Mouse (Mus musculus) spleen, adult 2 months (tissue): ENCODE results near the gene Foxd4. TPM values are rescaled to one million over a fixed set of nuclear protein-coding genes. Genes with fewer than 3 reads are reported as not detected.

Source experiments
- DNase-seq, 2 experiments: peaks; one replicate each; pipeline versions ENCODE4 v3.0.0 to v3.0.0-alpha.2; 2012 to 2021; ENCODE audit warnings: low spot score in 2 of 2, low read depth in 1 of 2
- H3K27ac ChIP-seq: fragments of 200-500 bp; 2 replicates; pipeline ENCODE4 v1.5.1; 2012; ENCODE audit warnings: low read length, inconsistent platforms; ENCODE audit not compliant: insufficient read depth
- H3K27me3 ChIP-seq: fragments of 200-500 bp; 2 replicates; pipeline ENCODE4 v1.6.1; 2012; ENCODE audit warnings: mild to moderate bottlenecking, moderate library complexity, low read length, inconsistent platforms; ENCODE audit not compliant: control insufficient read depth, insufficient read depth
- H3K36me3 ChIP-seq: fragments of 200-500 bp; 2 replicates; pipeline ENCODE4 v1.6.1; 2012; ENCODE audit warnings: mild to moderate bottlenecking, low read length, inconsistent platforms; ENCODE audit not compliant: control insufficient read depth, insufficient read depth
- H3K4me1 ChIP-seq: fragments of 200-500 bp; 2 replicates; pipeline ENCODE4 v1.6.1; 2011; ENCODE audit warnings: inconsistent platforms; ENCODE audit not compliant: control insufficient read depth, insufficient read depth, insufficient read length
- H3K4me3 ChIP-seq: fragments of 200-500 bp; 2 replicates; pipeline ENCODE4 v1.5.1; 2011; ENCODE audit warnings: mild to moderate bottlenecking, inconsistent platforms; ENCODE audit not compliant: insufficient read depth, insufficient read length; ENCODE audit errors: extremely low read depth
- CTCF ChIP-seq: fragments of 200-500 bp; IDR thresholded peaks from 2 replicates; pipeline ENCODE4 v1.5.1; 2011; ENCODE audit warnings: mild to moderate bottlenecking, inconsistent platforms; ENCODE audit not compliant: insufficient read depth, insufficient read length, insufficient replicate concordance; ENCODE audit errors: extremely low read depth
- POLR2A ChIP-seq: fragments of 200-500 bp; IDR thresholded peaks from 2 replicates; pipeline ENCODE4 v1.6.1; 2011; ENCODE audit warnings: low read depth, low read length, inconsistent platforms
- WGBS: fragments of 180-500 bp; shearing (Covaris S2); methylation state at CpG from one replicate; pipeline ENCODE4 v1.1.7; 2018; 5-methylcytosine and 5-hydroxymethylcytosine counted together
- polyA plus RNA-seq: library from polyadenylated mRNA; depleted of rRNA; stranded (reverse); fragments of >200 nt; gene quantifications from 2 replicates; pipeline ENCODE4 v1.2.3, GENCODE M21; 2012; rRNA removed

The Foxd4 gene
- polyA plus RNA-seq, result 0.13 and 0.20 TPM in 2 replicates

DNA sequence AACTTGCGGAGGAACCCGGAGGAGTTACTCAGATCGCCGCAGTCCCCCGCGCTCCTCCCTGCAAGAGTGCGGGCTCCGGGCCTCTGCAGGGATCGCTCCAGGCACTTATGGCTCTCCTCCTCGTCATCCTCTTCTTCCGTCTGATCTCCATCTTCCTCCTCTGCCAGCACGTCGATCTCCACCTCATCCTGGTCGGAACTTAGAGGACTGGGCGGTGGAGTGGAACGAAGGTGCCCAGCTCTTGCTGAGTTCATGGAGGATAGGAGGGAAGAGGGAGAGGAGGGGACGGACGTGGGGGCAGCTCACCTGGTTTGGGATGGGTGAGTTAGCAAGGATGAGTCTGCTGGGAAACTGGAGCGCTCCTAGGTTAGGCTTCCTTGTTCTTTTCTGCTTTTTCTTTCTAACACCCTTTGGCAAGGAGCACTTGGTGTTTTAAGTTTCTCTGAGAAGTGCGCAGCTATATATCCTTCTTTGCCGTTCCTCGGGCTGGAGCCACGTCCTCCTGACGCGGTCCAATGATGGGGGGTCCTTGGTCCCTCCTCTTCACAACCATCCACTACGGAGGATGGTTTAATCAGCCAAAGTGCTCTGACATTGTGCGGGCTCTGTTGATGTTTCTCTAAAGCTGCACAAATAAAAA, at the start of gene Foxd4:
TSS of gene Foxd4 (minus strand) at position 617 of the 640 bp plus-strand sequence.
- Histone ChIP-seq H3K4me3 (peak within 1 kb of the TSS; percentile 35; the same call in 1 of the 2 replicates), H3K36me3 (no peaks in the 10 kb centered on the region), H3K4me1 (peaks cover 11% of the 10 kb centered on the region), H3K27me3 (peaks cover 23% of the 10 kb centered on the region), H3K27ac (no peak within 1 kb of the TSS)
- TF ChIP-seq CTCF (no peak), POLR2A (no peak)
- WGBS, result 7% methylated on average over 27 of the region's 27 CpGs
- no peak for DNase-seq

DNA sequence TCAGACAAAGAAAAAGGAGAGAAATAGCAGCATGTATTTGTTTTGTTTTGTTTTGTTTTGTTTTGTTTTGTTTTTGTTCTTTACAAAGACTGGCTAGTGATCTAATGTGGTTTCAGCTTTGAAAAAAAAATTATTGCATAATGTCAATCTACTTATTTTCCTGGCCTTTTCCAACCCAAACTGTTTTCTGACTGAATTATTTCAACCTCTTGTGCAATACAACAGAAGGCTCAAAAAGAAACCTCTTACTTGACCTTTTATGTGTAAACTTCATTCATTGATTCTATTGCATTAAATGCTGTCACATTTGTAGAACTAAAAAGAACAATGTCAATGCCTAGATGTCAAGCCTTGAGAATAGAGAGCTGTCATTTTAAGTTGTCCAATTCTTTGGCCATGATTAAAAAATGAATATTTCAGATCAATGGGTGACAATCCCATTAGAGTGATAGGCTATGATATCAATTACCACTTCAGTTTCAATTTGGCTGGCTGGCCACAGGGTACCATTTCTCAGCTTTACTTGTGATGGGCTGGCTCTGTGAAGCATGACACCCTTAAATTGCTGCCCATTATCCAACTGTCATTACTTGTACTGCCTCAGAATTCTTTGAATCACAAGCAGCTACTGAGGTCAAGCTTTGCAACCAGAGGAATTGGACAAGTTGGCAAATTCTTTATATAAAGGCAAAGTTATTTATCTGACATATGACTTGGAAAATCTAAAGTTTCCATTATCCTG, 44.7 kb upstream of the Foxd4 start:
- no peaks in the 10 kb centered on the region for H3K27me3 ChIP-seq
- no peak for DNase-seq

DNA sequence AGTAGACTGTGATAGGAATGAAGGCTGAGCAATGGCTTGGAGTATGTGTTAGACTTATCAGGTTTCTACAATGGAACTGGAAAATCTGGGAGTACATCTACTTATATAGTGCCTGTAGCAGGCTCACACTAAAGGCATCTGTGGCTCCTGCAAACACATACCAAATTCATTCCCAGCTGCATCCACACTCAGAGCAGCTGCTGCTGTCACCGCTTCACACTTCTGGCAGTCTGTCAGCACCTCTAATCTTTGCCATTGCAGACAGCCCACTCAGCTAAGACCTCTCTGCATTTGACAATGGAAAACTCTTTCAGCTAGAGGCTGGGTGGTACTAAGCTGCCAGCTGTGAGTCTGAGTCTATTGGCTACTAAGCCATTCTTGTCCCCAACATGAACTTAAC, 36.1 kb upstream of the Foxd4 start:
- WGBS, result 97% methylated on average over 1 of the region's 1 CpGs
- DNase-seq, result no peak
- Histone ChIP-seq H3K4me3 (no peak overlapping the region), H3K27ac (no peak overlapping the region), H3K27me3 (no peaks in the 10 kb centered on the region), H3K36me3 (peaks cover 2% of the 10 kb centered on the region), H3K4me1 (no peaks in the 10 kb centered on the region)
- TF ChIP-seq CTCF (no peak), POLR2A (no peak)

More for the DNA sequence above, 44.7 kb upstream of the Foxd4 start:
- Histone ChIP-seq H3K4me1 (no peaks in the 10 kb centered on the region), H3K4me3 (no peak overlapping the region), H3K27ac (no peak overlapping the region), H3K36me3 (peaks cover 2% of the 10 kb centered on the region; the same call in 1 of the 2 replicates)
- TF ChIP-seq CTCF (no peak), POLR2A (no peak)

DNA sequence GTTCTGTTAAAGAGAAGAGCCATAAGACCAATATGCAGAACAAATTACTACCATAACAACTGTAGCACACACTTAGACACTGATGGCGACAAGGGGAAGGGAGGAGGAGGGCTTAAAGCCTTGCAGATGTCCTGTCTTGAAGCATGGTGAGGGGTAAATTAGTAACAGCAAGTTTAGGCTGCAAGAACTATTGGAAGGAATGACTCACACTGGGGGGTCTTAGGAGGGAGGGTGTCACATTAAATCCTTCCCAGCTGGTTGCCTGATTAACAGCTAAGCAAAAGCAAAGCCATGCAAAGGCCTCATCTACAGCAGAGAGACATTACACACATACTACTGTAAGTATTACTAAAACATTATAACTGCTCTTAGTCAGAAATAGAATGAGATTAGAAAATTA, 28.0 kb upstream of the Foxd4 start:
- Histone ChIP-seq H3K27ac (no peak overlapping the region), H3K36me3 (no peaks in the 10 kb centered on the region; the same call in 1 of the 2 replicates), H3K27me3 (no peaks in the 10 kb centered on the region), H3K4me3 (no peak overlapping the region), H3K4me1 (no peaks in the 10 kb centered on the region)
- DNase-seq, result no peak
- TF ChIP-seq POLR2A (no peak), CTCF (no peak)
- 83% methylated on average over 1 of the region's 1 CpGs for WGBS

DNA sequence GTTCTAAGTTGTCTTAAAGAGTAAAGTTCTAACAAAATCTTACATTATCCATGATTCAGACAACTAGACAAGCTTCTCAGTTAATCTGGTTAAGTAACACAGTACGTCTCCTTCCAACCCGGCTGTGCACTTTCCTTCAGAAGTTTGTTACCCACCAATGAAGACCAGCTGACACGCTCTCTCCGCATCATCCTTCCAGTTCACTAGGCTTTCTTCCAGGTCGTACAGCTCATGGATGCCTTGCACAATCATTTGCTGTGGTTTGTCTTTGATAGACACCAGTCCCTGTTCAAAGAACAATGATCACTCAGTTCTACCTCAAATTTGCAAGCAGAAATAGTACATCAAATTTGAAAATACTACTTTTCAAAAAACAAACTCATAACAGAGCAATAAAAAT, 19.9 kb upstream of the Foxd4 start:
- WGBS, result 92% methylated on average over 5 of the region's 5 CpGs
- no peaks in the 10 kb centered on the region for H3K27me3 ChIP-seq
- H3K27ac ChIP-seq, result no peak overlapping the region
- TF ChIP-seq CTCF (no peak), POLR2A (no peak)
- H3K4me1 ChIP-seq, result no peaks in the 10 kb centered on the region
- DNase-seq, result no peak
- H3K36me3 ChIP-seq, result peaks cover 15% of the 10 kb centered on the region
- no peak overlapping the region for H3K4me3 ChIP-seq

DNA sequence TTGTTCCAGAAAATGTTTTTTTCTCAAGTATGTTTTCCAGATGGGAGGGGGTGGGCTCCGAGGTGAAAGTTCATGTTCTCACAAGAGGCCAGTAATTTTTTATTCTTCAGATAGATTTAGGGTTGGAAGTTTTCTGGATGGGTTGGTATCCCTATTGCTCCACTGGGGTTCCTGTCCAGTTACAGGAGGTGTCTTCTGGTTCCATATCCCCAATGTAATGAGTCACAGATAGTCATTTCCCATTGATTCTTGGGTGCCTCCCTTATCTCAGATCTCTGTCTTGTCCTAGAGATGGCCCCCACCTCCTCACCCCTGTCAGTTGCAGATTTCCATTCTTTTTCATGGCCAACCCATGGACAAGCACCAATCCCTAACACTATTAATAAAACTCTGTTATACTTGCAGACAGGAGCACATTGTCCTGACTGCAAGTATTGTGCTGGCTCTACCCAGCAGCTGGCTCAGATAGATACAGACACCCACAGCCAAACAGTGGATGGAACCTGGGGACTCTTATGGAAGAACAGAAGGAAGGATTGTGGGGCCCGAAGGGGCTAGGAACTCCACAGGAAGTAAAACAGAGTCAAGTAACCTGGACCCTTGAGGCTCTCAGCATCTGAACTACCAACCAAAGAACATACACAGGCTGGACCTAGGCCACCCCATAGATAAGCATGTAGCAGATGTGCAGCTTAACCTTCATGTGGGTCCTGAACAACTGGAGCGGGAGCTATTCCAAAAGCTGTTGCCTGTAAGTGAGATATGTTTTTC, 7.6 kb upstream of the Foxd4 start:
- no peaks in the 10 kb centered on the region for H3K36me3 ChIP-seq
- H3K4me1 ChIP-seq, result no peaks in the 10 kb centered on the region
- no peaks in the 10 kb centered on the region for H3K27me3 ChIP-seq
- H3K4me3 ChIP-seq, result no peak overlapping the region
- no peak overlapping the region for H3K27ac ChIP-seq
- TF ChIP-seq CTCF, result no peak
- no peak for TF ChIP-seq POLR2A
- no peak for DNase-seq
- 86% methylated on average over 3 of the region's 3 CpGs for WGBS

DNA sequence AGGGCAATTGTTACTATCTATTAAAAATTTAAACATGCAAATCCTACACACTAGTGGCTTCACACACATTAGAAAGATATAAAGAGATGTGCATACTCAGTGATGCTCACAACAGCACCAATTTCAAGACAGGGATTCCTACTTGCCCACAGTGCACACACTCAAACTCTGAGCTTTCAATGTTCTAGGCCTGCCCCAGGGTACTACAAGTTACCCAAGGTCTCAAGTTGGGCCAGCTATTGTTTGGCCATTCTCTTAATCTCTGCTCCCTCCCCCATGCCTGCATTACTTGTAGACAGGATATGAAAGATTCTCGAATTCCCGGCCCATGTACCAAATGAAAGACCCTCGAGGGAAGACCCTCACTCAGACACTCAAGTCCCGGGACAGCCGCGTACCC, 6.7 kb upstream of the Foxd4 start:
- Histone ChIP-seq H3K27me3 (0 out of 2 replicates have a peak, but pooled peaks cover 1% of the 10 kb centered on the region), H3K27ac (no peak overlapping the region), H3K4me3 (no peak overlapping the region), H3K4me1 (no peaks in the 10 kb centered on the region), H3K36me3 (no peaks in the 10 kb centered on the region)
- TF ChIP-seq CTCF (no peak), POLR2A (no peak)
- no peak for DNase-seq
- WGBS, result 92% methylated on average over 6 of the region's 6 CpGs
